Mouse (Mus musculus): ENCODE measurements around the gene Olfr492. TPM values are rescaled to one million over a fixed set of nuclear protein-coding genes. Genes with fewer than 3 reads are reported as not detected.

The Olfr492 gene
- not detected in 2 replicates for polyA plus RNA-seq (2016; fragmentation: Nextera tagmentation; extraction: Ambion mirVana)

DNA sequence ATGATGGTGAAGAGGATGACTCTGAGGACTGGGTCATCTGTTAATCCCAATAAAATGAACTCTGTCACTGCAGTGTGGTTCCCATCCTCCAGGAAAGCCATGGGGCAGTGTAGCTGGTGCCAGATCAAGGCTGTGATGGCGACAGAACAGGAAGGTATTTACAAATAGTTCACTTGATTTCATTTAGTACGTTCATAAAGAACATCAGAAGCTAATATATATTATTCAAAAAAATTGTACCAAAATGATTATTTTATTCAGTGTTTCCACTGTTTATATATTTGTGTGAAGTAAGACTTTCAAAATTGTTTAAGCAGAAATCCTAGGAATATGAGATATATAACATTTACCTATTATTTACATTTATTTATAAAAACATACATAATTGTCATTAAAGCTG, at the start of gene Olfr492:
Olfr492 (minus strand) TSS at position 101 of the 400 bp plus-strand sequence.
- H3K4me1 ChIP-seq (replicated peaks), result no peaks in the 10 kb centered on the region
- H3K4me2 ChIP-seq, result no peak within 1 kb of the TSS
- no peak within 1 kb of the TSS for H3K4me3 ChIP-seq
- H3K9me3 ChIP-seq (replicated peaks), result 0 out of 2 replicates have a peak, but pooled peaks cover 2% of the 10 kb centered on the region
- no peak within 1 kb of the TSS for H3K9ac ChIP-seq
- 70% methylated on average over 2 of the region's 2 CpGs for WGBS
- no peaks in the 10 kb centered on the region for H3K27me3 ChIP-seq (replicated peaks)
- no peak within 1 kb of the TSS for H3K27ac ChIP-seq (ENCODE audit: poor library complexity, severe bottlenecking)
- H3K36me3 ChIP-seq, result no peaks in the 10 kb centered on the region
- ATAC-seq (ENCODE audit: insufficient number of reproducible peaks, low FRiP score), result no peak

DNA sequence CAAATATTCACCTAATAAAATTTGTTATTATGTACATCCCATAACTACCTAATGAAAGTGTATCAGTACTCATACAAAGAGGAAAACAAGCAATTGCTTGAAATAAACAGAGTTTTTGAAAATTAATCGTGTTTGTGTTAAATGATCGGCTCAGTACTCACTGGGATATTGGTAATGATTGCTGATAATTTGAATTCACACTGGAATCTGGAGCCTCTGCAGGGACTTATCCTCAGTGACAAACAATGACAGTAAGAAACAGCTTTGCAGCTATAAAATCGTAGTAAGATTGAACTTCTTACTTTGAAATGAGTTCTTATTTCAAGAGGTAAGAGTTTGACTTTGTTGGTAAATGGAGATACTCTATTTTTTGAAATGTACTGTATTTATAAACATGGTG, 41.6 kb upstream of the Olfr492 start, which contains the start of gene Olfr494:
Olfr494 (plus strand) TSS at position 301 of the 400 bp plus-strand sequence.
- Histone ChIP-seq H3K27me3 (replicated peaks) (no peaks in the 10 kb centered on the region), H3K4me2 (no peak within 1 kb of the TSS), H3K27ac (ENCODE audit: poor library complexity, severe bottlenecking) (no peak within 1 kb of the TSS), H3K4me3 (no peak within 1 kb of the TSS), H3K36me3 (no peaks in the 10 kb centered on the region), H3K9me3 (replicated peaks) (peaks cover 12% of the 10 kb centered on the region; the same call in 1 of the 2 replicates), H3K4me1 (replicated peaks) (no peaks in the 10 kb centered on the region), H3K9ac (no peak within 1 kb of the TSS)
- 60% methylated on average over 3 of the region's 3 CpGs for WGBS
- no peak for ATAC-seq (ENCODE audit: insufficient number of reproducible peaks, low FRiP score)

DNA sequence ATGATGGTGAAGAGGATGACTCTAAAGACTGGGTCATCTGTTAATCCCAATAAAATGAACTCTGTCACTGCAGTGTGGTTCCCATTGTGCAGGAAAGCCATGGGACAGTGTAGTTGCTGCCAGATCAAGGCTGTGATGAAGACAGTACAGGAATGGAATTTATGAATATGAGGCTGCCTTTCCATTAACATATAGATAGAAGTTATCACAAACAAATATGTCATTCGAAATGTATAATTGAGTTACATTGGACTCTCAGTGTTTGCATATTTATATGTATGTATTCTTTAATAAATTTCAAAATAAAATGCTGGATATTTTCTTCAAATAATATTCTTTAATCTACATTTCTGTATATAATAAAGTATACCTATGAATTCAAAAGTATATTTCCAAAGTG, 23.4 kb upstream of the Olfr492 start, which contains the start of gene Olfr493:
Olfr493 (minus strand) TSS at position 101 of the 400 bp plus-strand sequence.
- no peaks in the 10 kb centered on the region for H3K4me1 ChIP-seq (replicated peaks)
- no peak within 1 kb of the TSS for H3K27ac ChIP-seq (ENCODE audit: poor library complexity, severe bottlenecking)
- peaks cover under 1% of the 10 kb centered on the region; the same call in 1 of the 2 replicates for H3K9me3 ChIP-seq (replicated peaks)
- H3K9ac ChIP-seq, result no peak within 1 kb of the TSS
- H3K4me2 ChIP-seq, result no peak within 1 kb of the TSS
- H3K36me3 ChIP-seq, result no peaks in the 10 kb centered on the region
- H3K4me3 ChIP-seq, result no peak within 1 kb of the TSS
- no peaks in the 10 kb centered on the region for H3K27me3 ChIP-seq (replicated peaks)
- no peak for ATAC-seq (ENCODE audit: insufficient number of reproducible peaks, low FRiP score)
- WGBS, result 48% methylated on average over 1 of the region's 1 CpGs

DNA sequence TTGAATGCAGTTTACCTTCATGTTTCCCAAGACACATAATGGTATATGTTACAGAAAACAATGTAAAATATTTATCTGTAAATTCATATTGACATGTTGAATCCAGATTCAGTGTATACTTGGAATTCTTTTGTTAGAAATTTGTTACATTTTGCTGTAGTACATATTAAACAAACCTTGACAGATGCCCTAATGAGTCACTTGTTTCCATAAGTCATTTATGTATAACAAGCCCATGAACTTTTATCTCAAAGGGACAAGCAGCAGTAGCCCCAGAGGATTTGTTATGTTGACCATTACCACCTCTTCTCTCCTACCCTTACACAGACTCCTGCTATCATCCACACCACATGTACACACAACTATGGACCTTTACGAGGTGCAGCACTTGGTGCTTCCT, 10.3 kb downstream of the Olfr492 start, which contains the start of gene Olfr491:
Olfr491 (plus strand) TSS at position 301 of the 400 bp plus-strand sequence.
- Histone ChIP-seq H3K9ac (no peak within 1 kb of the TSS), H3K9me3 (replicated peaks) (no peaks in the 10 kb centered on the region), H3K4me2 (no peak within 1 kb of the TSS), H3K27ac (ENCODE audit: poor library complexity, severe bottlenecking) (no peak within 1 kb of the TSS), H3K36me3 (no peaks in the 10 kb centered on the region), H3K27me3 (replicated peaks) (no peaks in the 10 kb centered on the region), H3K4me1 (replicated peaks) (no peaks in the 10 kb centered on the region), H3K4me3 (no peak within 1 kb of the TSS)
- WGBS, result 49% methylated on average over 1 of the region's 1 CpGs
- ATAC-seq (ENCODE audit: insufficient number of reproducible peaks, low FRiP score), result no peak

DNA sequence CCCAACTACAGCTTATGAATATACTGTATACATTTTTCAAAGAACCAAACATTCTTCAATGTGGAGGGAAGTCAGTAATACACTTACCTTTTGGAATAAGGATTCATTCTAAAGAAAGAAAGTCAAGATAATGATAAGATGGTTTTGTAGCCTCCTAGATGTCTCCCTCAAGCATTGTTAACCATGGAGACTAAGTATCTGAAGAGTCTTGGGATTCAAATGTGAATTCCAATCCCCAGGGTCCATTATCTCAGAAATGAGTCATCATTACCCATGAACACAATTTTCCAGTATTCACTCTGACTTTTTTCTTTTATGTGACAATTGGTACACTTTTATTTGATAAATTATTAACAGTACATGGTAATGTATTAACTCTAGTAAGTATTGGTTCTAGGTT, 34.6 kb downstream of the Olfr492 start, which contains the start of gene Olfr490:
Olfr490 (minus strand) TSS at position 101 of the 400 bp plus-strand sequence.
- H3K36me3 ChIP-seq, result no peaks in the 10 kb centered on the region
- H3K27ac ChIP-seq (ENCODE audit: poor library complexity, severe bottlenecking), result no peak within 1 kb of the TSS
- no peak for ATAC-seq (ENCODE audit: insufficient number of reproducible peaks, low FRiP score)
- no peaks in the 10 kb centered on the region for H3K4me1 ChIP-seq (replicated peaks)
- H3K27me3 ChIP-seq (replicated peaks), result no peaks in the 10 kb centered on the region
- no peak within 1 kb of the TSS for H3K4me3 ChIP-seq
- H3K9ac ChIP-seq, result no peak within 1 kb of the TSS
- no peaks in the 10 kb centered on the region; the same call in 1 of the 2 replicates for H3K9me3 ChIP-seq (replicated peaks)
- H3K4me2 ChIP-seq, result no peak within 1 kb of the TSS

Other genes with a start within 250 kb of the Olfr492 start
- gene Olfr481, start 243.8 kb downstream of the Olfr492 start, polyA plus RNA-seq (2016; fragmentation: Nextera tagmentation; extraction: Ambion mirVana), result not detected in 2 replicates
- not detected in 2 replicates for gene Olfr482, start 226.1 kb downstream of the Olfr492 start, polyA plus RNA-seq (2016; fragmentation: Nextera tagmentation; extraction: Ambion mirVana)
- not detected in 2 replicates for gene Olfr483, start 222.8 kb downstream of the Olfr492 start, polyA plus RNA-seq (2016; fragmentation: Nextera tagmentation; extraction: Ambion mirVana)
- not detected in 2 replicates for gene Olfr484, start 196.2 kb downstream of the Olfr492 start, polyA plus RNA-seq (2016; fragmentation: Nextera tagmentation; extraction: Ambion mirVana)
- not detected in 2 replicates for gene Olfr485, start 163.8 kb downstream of the Olfr492 start, polyA plus RNA-seq (2016; fragmentation: Nextera tagmentation; extraction: Ambion mirVana)
- gene Olfr486, start 150.9 kb downstream of the Olfr492 start, polyA plus RNA-seq (2016; fragmentation: Nextera tagmentation; extraction: Ambion mirVana), result not detected in 2 replicates
- gene Olfr487, start 109.0 kb downstream of the Olfr492 start, polyA plus RNA-seq (2016; fragmentation: Nextera tagmentation; extraction: Ambion mirVana), result not detected in 2 replicates
- gene Olfr488, start 65.3 kb downstream of the Olfr492 start, polyA plus RNA-seq (2016; fragmentation: Nextera tagmentation; extraction: Ambion mirVana), result not detected in 2 replicates
- gene Olfr490, start 34.7 kb downstream of the Olfr492 start, polyA plus RNA-seq (2016; fragmentation: Nextera tagmentation; extraction: Ambion mirVana), result not detected in 2 replicates
- gene Olfr491, start 10.2 kb downstream of the Olfr492 start, polyA plus RNA-seq (2016; fragmentation: Nextera tagmentation; extraction: Ambion mirVana), result not detected in 2 replicates
- gene Olfr493, start 23.3 kb upstream of the Olfr492 start, polyA plus RNA-seq (2016; fragmentation: Nextera tagmentation; extraction: Ambion mirVana), result not detected in 2 replicates
- gene Olfr494, start 41.7 kb upstream of the Olfr492 start, polyA plus RNA-seq (2016; fragmentation: Nextera tagmentation; extraction: Ambion mirVana), result not detected in 2 replicates
- gene Olfr495, start 69.5 kb upstream of the Olfr492 start, polyA plus RNA-seq (2016; fragmentation: Nextera tagmentation; extraction: Ambion mirVana), result not detected in 2 replicates
- not detected in 2 replicates for gene Olfr497, start 96.7 kb upstream of the Olfr492 start, polyA plus RNA-seq (2016; fragmentation: Nextera tagmentation; extraction: Ambion mirVana)
- not detected in 2 replicates for gene Olfr498, start 141.7 kb upstream of the Olfr492 start, polyA plus RNA-seq (2016; fragmentation: Nextera tagmentation; extraction: Ambion mirVana)
- gene Olfr502, start 201.4 kb upstream of the Olfr492 start, polyA plus RNA-seq (2016; fragmentation: Nextera tagmentation; extraction: Ambion mirVana), result not detected in 2 replicates
- gene Olfr503, start 220.9 kb upstream of the Olfr492 start, polyA plus RNA-seq (2016; fragmentation: Nextera tagmentation; extraction: Ambion mirVana), result not detected in 2 replicates
- not detected in 2 replicates for gene Olfr504, start 242.1 kb upstream of the Olfr492 start, polyA plus RNA-seq (2016; fragmentation: Nextera tagmentation; extraction: Ambion mirVana)